22 mouse cellular contexts compared by ENCODE assay signal in genomic region chr9:101868593-101868992, GRCm38 (mm10). TPM values are rescaled to one million over a fixed set of nuclear protein-coding genes. Genes with fewer than 3 reads are reported as not detected.
"Had no signal": no experiment of that assay in that cellular context is flagged by ENCODE, and none has a peak within 500 bp of the region (broad histone marks: within the 10 kb centered on the region; RNA-seq: fewer than 3 reads in every experiment).

No protein-coding gene starts in this region.

- DNase-seq: gastrocnemius, adult 2 months; gastrocnemius, postnatal 10 days; gastrocnemius, postnatal 25 days; heart, adult 2 months; heart, postnatal 10 days; heart, postnatal 4 days; kidney, adult 18-20 months; kidney, adult 8-10 months; kidney, postnatal 10 days; kidney, postnatal 25 days; kidney, postnatal 4 days; layer of hippocampus, adult 9-11 months; layer of hippocampus, postnatal 36 days had no signal

RNA-seq across cellular contexts. Expression of gene 9630041A04Rik, which starts 7.0 kb away (rescaled TPM):
- total RNA-seq: gastrocnemius, adult 2 months; gastrocnemius, postnatal 10 days; gastrocnemius, postnatal 25 days; gastrocnemius, postnatal 4 days; granulocyte monocyte progenitor cell, adult 5-6 weeks; heart, adult 2 months; heart, postnatal 10 days; heart, postnatal 25 days; heart, postnatal 4 days; layer of hippocampus, adult 8-10 months; layer of hippocampus, postnatal 14 days; layer of hippocampus, postnatal 36 days; left cerebral cortex, adult 18-20 months; left cerebral cortex, postnatal 14 days; left cerebral cortex, postnatal 36 days; liver, adult 2 months had no signal
